Mouse (Mus musculus) limb, embryonic 14.5 days (tissue): ENCODE results near the gene Orc3. TPM values are rescaled to one million over a fixed set of nuclear protein-coding genes. Genes with fewer than 3 reads are reported as not detected.

Experiments used
- ATAC-seq: fragments of 200-750 bp; cut with Nextera tagmentation; 2 replicates; pipeline ENCODE4 v1.8.0; 2017; ENCODE audit warnings: low read depth, moderate number of reproducible peaks, moderate TSS enrichment; ENCODE audit not compliant: low FRiP score
- DNase-seq: peaks from one replicate; pipeline ENCODE4 v3.0.0-alpha.2; 2015; ENCODE audit warnings: low spot score
- H3K27ac ChIP-seq: fragments of 300-500 bp; sonication (generic); replicated peaks from 2 replicates; pipeline ENCODE4 v1.5.1; 2014; ENCODE audit warnings: low read depth, mild to moderate bottlenecking, low read length, moderate library complexity, mixed read lengths
- H3K27me3 ChIP-seq: fragments of 300-500 bp; sonication (generic); 2 replicates; pipeline ENCODE4 v1.6.1; 2014; ENCODE audit warnings: low read length, mixed read lengths; ENCODE audit not compliant: control insufficient read depth, insufficient read depth
- H3K36me3 ChIP-seq: fragments of 300-500 bp; sonication (generic); 2 replicates; pipeline ENCODE4 v1.6.1; 2014; ENCODE audit warnings: mild to moderate bottlenecking, low read length, moderate library complexity, mixed read lengths; ENCODE audit not compliant: control insufficient read depth, insufficient read depth
- H3K4me1 ChIP-seq: fragments of 300-500 bp; sonication (generic); 2 replicates; pipeline ENCODE4 v1.6.1; 2014; ENCODE audit warnings: antibody characterized with exemption, low read length, mixed read lengths; ENCODE audit not compliant: control insufficient read depth, insufficient read depth
- H3K4me2 ChIP-seq: fragments of 300-500 bp; sonication (generic); replicated peaks from 2 replicates; pipeline ENCODE4 v1.6.1; 2014; ENCODE audit warnings: low read depth, mild to moderate bottlenecking, low read length, moderate library complexity; ENCODE audit not compliant: severe bottlenecking
- H3K4me3 ChIP-seq: fragments of 300-500 bp; sonication (generic); replicated peaks from 2 replicates; pipeline ENCODE4 v1.5.1; 2014; ENCODE audit warnings: low read length
- H3K9ac ChIP-seq: fragments of 300-500 bp; sonication (generic); 2 replicates; pipeline ENCODE4 v1.6.1; 2014; ENCODE audit warnings: mild to moderate bottlenecking, low read depth, low read length, moderate library complexity; ENCODE audit not compliant: severe bottlenecking
- H3K9me3 ChIP-seq: fragments of 300-500 bp; sonication (generic); 2 replicates; pipeline ENCODE4 v1.6.1; 2016; ENCODE audit warnings: low read length; ENCODE audit not compliant: control insufficient read depth
- POLR2A ChIP-seq: fragments of 200-500 bp; IDR thresholded peaks from 2 replicates; pipeline ENCODE4 v1.8.0; 2012; ENCODE audit warnings: inconsistent platforms, mild to moderate bottlenecking, moderate library complexity, borderline replicate concordance; ENCODE audit not compliant: insufficient read depth, insufficient read length; ENCODE audit errors: extremely low read depth
- WGBS: fragments of 180-500 bp; shearing (Covaris S2); extraction: QIAGEN DNeasy Blood & Tissue Kit; methylation state at CpG from one replicate; pipeline ENCODE4 v1.1.7; 2014; 5-methylcytosine and 5-hydroxymethylcytosine counted together
- polyA plus RNA-seq, 2 experiments: library from polyadenylated mRNA; depleted of rRNA in 1 of 2; stranded (reverse) in 1 of 2; unstranded in 1 of 2; fragments of >200 nt; fragmentation: Nextera tagmentation in 1 of 2; extraction: Ambion mirVana in 1 of 2; gene quantifications; 2 replicates each; pipeline versions ENCODE4 v1.2.1 to v1.2.3; 2012 to 2014

The Orc3 gene
- polyA plus RNA-seq, 2 experiments: 59.4 to 93.3 TPM

GRCm38 (mm10) chr4:34636036-34636435, 21.3 kb upstream of the Orc3 start:
- WGBS: 91% methylated on average over 5 of the region's 5 CpGs
- no peak overlapping the region for H3K9ac ChIP-seq
- H3K4me3 ChIP-seq: no peak overlapping the region
- no peak overlapping the region for H3K27ac ChIP-seq
- peaks cover 37% of the 10 kb centered on the region for H3K36me3 ChIP-seq
- no peaks in the 10 kb centered on the region for H3K9me3 ChIP-seq
- ATAC-seq (no peak), DNase-seq (no peak)
- no peaks in the 10 kb centered on the region for H3K27me3 ChIP-seq
- H3K4me1 ChIP-seq: no peaks in the 10 kb centered on the region
- TF ChIP-seq POLR2A: no peak
- H3K4me2 ChIP-seq: no peak overlapping the region

DNA sequence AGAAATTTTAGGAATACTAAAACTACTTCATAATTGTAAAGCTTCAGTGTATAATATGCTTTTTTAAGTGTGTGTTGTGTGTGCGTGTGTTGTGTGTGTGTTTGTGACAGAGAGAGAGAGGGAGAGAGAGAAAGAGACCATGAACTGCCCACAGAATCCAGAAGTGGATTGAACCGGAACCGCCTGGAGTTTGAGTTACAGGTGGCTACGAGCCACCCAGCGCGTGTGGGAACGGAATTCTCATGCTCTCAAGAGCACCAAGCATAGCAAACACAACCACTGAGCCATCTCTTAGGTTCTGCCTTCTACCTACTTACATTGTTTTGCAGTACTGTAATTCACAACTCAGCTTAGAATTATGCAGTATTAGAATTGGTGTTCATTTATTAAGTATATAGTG, 19.4 kb upstream of the Orc3 start:
- no peak overlapping the region for H3K27ac ChIP-seq
- H3K4me3 ChIP-seq: no peak overlapping the region
- no peak overlapping the region for H3K9ac ChIP-seq
- 97% methylated on average over 7 of the region's 7 CpGs for WGBS
- no peak overlapping the region for H3K4me2 ChIP-seq
- TF ChIP-seq POLR2A: no peak
- ATAC-seq: no peak
- H3K27me3 ChIP-seq: no peaks in the 10 kb centered on the region
- H3K36me3 ChIP-seq: peaks cover 46% of the 10 kb centered on the region
- no peak for DNase-seq
- H3K4me1 ChIP-seq: no peaks in the 10 kb centered on the region
- no peaks in the 10 kb centered on the region for H3K9me3 ChIP-seq

DNA sequence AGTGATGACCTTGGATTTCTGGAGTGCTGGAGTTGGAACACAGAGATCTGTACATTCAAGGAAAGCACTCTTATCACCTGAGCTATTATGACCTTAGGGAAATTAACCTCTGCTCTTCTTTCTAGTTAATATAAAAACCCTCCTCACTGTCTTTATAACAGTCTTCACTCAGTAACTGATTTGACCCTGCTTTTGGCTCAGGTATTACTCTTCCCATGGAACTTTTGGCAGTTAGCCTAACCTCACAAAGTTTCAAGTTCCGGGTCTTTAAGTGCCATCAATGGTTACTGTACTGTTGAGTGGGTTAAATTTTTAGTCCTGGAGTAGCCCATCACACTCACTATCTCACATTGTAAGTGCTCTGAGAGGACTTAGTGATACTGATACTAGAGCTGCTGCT, 15.2 kb upstream of the Orc3 start:
- ATAC-seq (no peak), DNase-seq (no peak)
- Histone ChIP-seq H3K36me3 (peaks cover 70% of the 10 kb centered on the region), H3K9ac (no peak overlapping the region), H3K4me2 (no peak overlapping the region), H3K27ac (no peak overlapping the region), H3K4me1 (no peaks in the 10 kb centered on the region), H3K27me3 (no peaks in the 10 kb centered on the region), H3K9me3 (no peaks in the 10 kb centered on the region), H3K4me3 (no peak overlapping the region)
- 87% methylated on average over 1 of the region's 1 CpGs for WGBS
- no peak for TF ChIP-seq POLR2A

GRCm38 (mm10) chr4:34626401-34626800, 11.7 kb upstream of the Orc3 start:
- no peak overlapping the region for H3K9ac ChIP-seq
- ATAC-seq (no peak), DNase-seq (no peak)
- H3K4me2 ChIP-seq: no peak overlapping the region
- H3K36me3 ChIP-seq: peaks cover 63% of the 10 kb centered on the region
- H3K4me3 ChIP-seq: no peak overlapping the region
- H3K4me1 ChIP-seq: no peaks in the 10 kb centered on the region
- 84% methylated on average over 6 of the region's 6 CpGs for WGBS
- no peak for TF ChIP-seq POLR2A
- no peak overlapping the region for H3K27ac ChIP-seq
- H3K9me3 ChIP-seq: no peaks in the 10 kb centered on the region
- H3K27me3 ChIP-seq: no peaks in the 10 kb centered on the region

DNA sequence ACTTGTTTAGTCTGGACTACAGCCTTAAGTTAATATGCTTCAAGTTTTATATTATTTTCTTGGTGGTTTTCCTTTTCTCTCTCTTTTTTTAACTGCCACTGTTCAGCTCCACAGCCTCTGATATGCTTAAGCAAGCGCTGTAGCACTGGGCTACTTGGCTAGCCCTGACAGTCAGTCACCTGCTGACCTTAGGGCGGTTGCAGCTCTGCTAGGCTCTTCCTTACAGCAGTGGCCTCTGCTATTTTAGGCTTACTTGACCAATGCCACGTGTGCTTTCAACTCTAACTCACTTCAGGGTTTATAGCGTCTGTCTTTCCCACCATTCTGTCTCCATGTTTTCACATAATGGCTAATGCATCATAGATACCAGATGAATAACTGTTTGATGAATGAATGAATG, 10.8 kb upstream of the Orc3 start:
- H3K9me3 ChIP-seq: no peaks in the 10 kb centered on the region
- no peak for ATAC-seq
- no peak for DNase-seq

DNA sequence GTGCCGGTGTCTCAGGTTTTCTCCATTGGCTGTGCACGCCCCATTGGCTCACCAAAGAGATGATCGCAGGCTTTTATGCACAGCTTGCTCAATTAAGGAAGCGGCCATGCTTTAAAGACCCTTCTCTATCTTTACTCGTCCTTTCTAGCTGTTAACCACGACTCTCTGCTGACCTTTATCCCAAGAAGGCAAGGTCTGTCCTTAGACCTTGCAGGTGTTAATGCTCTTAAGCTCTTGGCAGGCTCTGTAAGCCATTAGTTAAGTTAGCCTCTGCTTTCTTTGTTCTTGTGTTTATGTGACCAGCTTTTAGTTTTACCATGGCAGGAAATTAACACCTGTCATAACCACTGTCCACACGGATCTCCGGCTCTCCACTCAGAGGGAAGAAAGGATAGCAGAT, 1.4 kb upstream of the Orc3 start:
- Histone ChIP-seq H3K27ac (no peak overlapping the region), H3K4me2 (peak overlapping the region; percentile 89; the same call in 1 of the 2 replicates), H3K36me3 (peaks cover 9% of the 10 kb centered on the region; the same call in 1 of the 2 replicates), H3K9ac (no peak overlapping the region), H3K27me3 (no peaks in the 10 kb centered on the region), H3K4me3 (peak overlapping the region; percentile 87), H3K4me1 (peaks cover 17% of the 10 kb centered on the region), H3K9me3 (no peaks in the 10 kb centered on the region)
- ATAC-seq (no peak), DNase-seq (no peak)
- 78% methylated on average over 8 of the region's 8 CpGs for WGBS
- TF ChIP-seq POLR2A: no peak

More for the DNA sequence above, 10.8 kb upstream of the Orc3 start:
- Histone ChIP-seq H3K4me2 (no peak overlapping the region), H3K27ac (no peak overlapping the region), H3K4me3 (no peak overlapping the region), H3K4me1 (no peaks in the 10 kb centered on the region), H3K9ac (no peak overlapping the region), H3K27me3 (no peaks in the 10 kb centered on the region), H3K36me3 (peaks cover 56% of the 10 kb centered on the region)
- 84% methylated on average over 4 of the region's 4 CpGs for WGBS
- TF ChIP-seq POLR2A: no peak
